Mouse (Mus musculus) skeletal muscle tissue, postnatal 0 days (tissue): ENCODE results near the gene Gpr21. TPM values are rescaled to one million over a fixed set of nuclear protein-coding genes. Genes with fewer than 3 reads are reported as not detected.

Experiments
- polyA plus RNA-seq: library from polyadenylated mRNA; unstranded; fragments of >200 nt; fragmentation: Nextera tagmentation; extraction: Ambion mirVana; gene quantifications from 2 replicates; pipeline ENCODE4 v1.2.1, GENCODE M21; 2015

Gpr21 gene
- polyA plus RNA-seq = 0.35 and 0.59 TPM in 2 replicates

GRCm38 (mm10) chr2:37516030-37516710, at the start of gene Gpr21:
Gene Gpr21 (plus strand): TSS chr2:37516332.

Other genes with a start within 250 kb of the Gpr21 start
- gene Olfr368, start 189.8 kb upstream of the Gpr21 start, polyA plus RNA-seq = not detected in 2 replicates
- 26.3 and 26.7 TPM in 2 replicates for gene Pdcl, start 157.0 kb upstream of the Gpr21 start, polyA plus RNA-seq
- 5.2 and 6.4 TPM in 2 replicates for gene Rc3h2, start 93.4 kb upstream of the Gpr21 start, polyA plus RNA-seq
- gene Zbtb26, start 73.2 kb upstream of the Gpr21 start, polyA plus RNA-seq = 2.2 and 3.0 TPM in 2 replicates
- 2.0 and 2.3 TPM in 2 replicates for gene Zbtb6, start 73.2 kb upstream of the Gpr21 start, polyA plus RNA-seq
- gene Rabgap1, start 73.1 kb upstream of the Gpr21 start, polyA plus RNA-seq = 16.2 and 18.1 TPM in 2 replicates
- gene Strbp, start 187.5 kb downstream of the Gpr21 start, polyA plus RNA-seq = 5.7 and 7.1 TPM in 2 replicates